Mouse (Mus musculus) liver, adult 2 months (tissue): ENCODE data around the gene Atp2c1.

ENCODE experiments used
- CTCF ChIP-seq: fragments of 200-500 bp; IDR thresholded peaks from 2 replicates; pipeline ENCODE4 v1.5.1; 2011; ENCODE audit warnings: low read depth, low read length, control low read depth
- POLR2A ChIP-seq: fragments of 200-500 bp; IDR thresholded peaks from 2 replicates; pipeline ENCODE4 v1.6.1; 2011; ENCODE audit warnings: low read length, control low read depth; ENCODE audit not compliant: insufficient read depth; ENCODE audit errors: extremely low read depth

DNA sequence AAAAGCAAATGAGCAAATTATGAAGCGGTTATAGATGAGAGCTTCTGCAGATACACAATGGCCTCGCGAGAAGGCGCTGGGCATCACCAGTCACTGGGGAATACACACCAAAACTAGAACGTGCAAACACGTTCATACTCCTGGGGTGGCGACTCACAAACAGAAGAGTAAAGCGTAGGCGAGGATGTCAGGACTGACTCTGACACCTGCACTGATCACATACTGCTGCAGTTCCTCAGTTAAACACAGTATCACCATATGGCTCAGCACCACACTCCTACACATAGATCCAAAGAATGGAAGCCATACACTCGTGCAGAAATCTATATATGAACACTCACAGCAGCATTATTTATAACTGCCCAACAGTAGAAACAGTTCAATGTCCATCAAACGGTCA is 43.2 kb downstream of the Atp2c1 start:
- TF ChIP-seq POLR2A (no peak), CTCF (no peak)
